Mouse (Mus musculus) liver, embryonic 13.5 days (tissue): ENCODE data around the gene Tigd4. TPM values are rescaled to one million over a fixed set of nuclear protein-coding genes. Genes with fewer than 3 reads are reported as not detected.

Source experiments
- ATAC-seq: fragments of 200-750 bp; cut with Nextera tagmentation; 2 replicates; pipeline ENCODE4 v1.8.0; 2017; ENCODE audit warnings: low read depth, mild to moderate bottlenecking, moderate number of reproducible peaks, moderate library complexity
- DNase-seq: peaks from one replicate; pipeline ENCODE4 v3.0.0; 2022
- H3K27ac ChIP-seq: fragments of 300-500 bp; sonication (generic); 2 replicates; pipeline ENCODE4 v1.5.1; 2015; ENCODE audit warnings: moderate library complexity, mild to moderate bottlenecking, inconsistent platforms
- H3K27me3 ChIP-seq: fragments of 300-500 bp; sonication (generic); 2 replicates; pipeline ENCODE4 v1.6.1; 2015; ENCODE audit warnings: mild to moderate bottlenecking, inconsistent platforms
- H3K36me3 ChIP-seq: fragments of 300-500 bp; sonication (generic); 2 replicates; pipeline ENCODE4 v1.6.1; 2015; ENCODE audit warnings: mild to moderate bottlenecking, inconsistent platforms
- H3K4me1 ChIP-seq: fragments of 300-500 bp; sonication (generic); replicated peaks from 2 replicates; pipeline ENCODE4 v1.6.1; 2015; ENCODE audit warnings: inconsistent platforms
- H3K4me2 ChIP-seq: fragments of 300-500 bp; sonication (generic); 2 replicates; pipeline ENCODE4 v1.6.1; 2015; ENCODE audit warnings: inconsistent platforms, mild to moderate bottlenecking, moderate library complexity
- H3K4me3 ChIP-seq: fragments of 300-500 bp; sonication (generic); replicated peaks from 2 replicates; pipeline ENCODE4 v1.5.1; 2015; ENCODE audit warnings: mild to moderate bottlenecking, inconsistent platforms
- H3K9ac ChIP-seq: fragments of 300-500 bp; sonication (generic); 2 replicates; pipeline ENCODE4 v1.6.1; 2015; ENCODE audit warnings: mild to moderate bottlenecking, inconsistent platforms
- H3K9me3 ChIP-seq: fragments of 300-500 bp; sonication (generic); replicated peaks from 2 replicates; pipeline ENCODE4 v1.6.1; 2016; ENCODE audit warnings: inconsistent platforms
- WGBS: fragments of 180-500 bp; shearing (Covaris S2); methylation state at CpG from one replicate; pipeline ENCODE4 v1.1.7; 2015; ENCODE audit not compliant: insufficient replicate concordance; 5-methylcytosine and 5-hydroxymethylcytosine counted together
- polyA plus RNA-seq: library from polyadenylated mRNA; unstranded; fragments of >200 nt; fragmentation: Nextera tagmentation; extraction: Ambion mirVana; gene quantifications from 2 replicates; pipeline ENCODE4 v1.2.1, GENCODE M21; 2015

Tigd4 gene
- polyA plus RNA-seq, 1 experiment from 2014 or later, result 0.08 TPM

DNA sequence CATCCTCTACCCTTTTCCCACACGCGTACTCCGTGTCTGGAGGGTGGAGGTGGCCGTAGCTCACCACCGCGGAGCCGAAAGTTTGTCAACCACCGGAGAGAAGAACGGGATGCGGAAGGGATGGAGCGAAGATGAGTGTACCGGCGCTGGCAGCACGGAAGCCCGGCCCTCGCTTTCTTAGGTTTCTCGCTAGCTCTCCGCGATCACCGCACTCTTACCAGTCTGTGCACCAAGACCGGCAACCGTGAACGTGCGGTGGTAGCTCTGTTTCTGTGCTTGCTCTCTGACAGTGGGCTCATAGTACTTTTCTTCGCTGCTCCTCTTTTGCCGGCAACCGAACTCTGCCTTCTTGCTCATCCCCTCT, 10.5 kb upstream of the Tigd4 start:
- H3K36me3 ChIP-seq, result no peaks in the 10 kb centered on the region
- WGBS, result under 1% methylated on average over 27 of the region's 27 CpGs
- no peak for DNase-seq
- peaks cover 2% of the 10 kb centered on the region; the same call in 1 of the 2 replicates for H3K27me3 ChIP-seq
- peaks cover 27% of the 10 kb centered on the region for H3K4me1 ChIP-seq
- H3K9ac ChIP-seq, result peak overlapping the region; percentile 81
- no peak overlapping the region for H3K27ac ChIP-seq
- no peaks in the 10 kb centered on the region for H3K9me3 ChIP-seq
- peak overlapping the region; percentile 93 for H3K4me2 ChIP-seq
- H3K4me3 ChIP-seq, result peak overlapping the region; percentile 70
- ATAC-seq, result no peak

DNA sequence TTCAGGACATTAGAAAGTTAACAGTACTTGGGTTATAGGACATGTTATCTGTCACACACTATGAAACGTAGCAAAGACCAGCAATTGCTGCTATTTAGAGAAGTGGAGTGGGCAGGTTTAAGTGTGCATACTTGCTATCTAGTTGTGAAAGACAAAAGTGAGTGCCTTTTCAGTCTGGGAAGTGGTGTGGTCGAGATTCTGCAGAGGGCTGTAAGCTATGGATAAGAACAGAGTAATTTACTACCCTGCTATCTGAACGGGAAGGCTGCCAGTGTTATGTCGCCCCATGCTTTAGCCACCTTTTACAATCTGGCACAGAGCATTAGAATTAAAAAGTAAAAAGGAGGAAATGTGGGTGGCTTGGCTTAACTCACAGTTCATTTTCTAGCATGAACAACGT, 6.6 kb upstream of the Tigd4 start:
- H3K27me3 ChIP-seq, result peaks cover 2% of the 10 kb centered on the region
- DNase-seq (no peak), ATAC-seq (no peak)
- H3K4me3 ChIP-seq, result no peak overlapping the region
- H3K9me3 ChIP-seq, result no peaks in the 10 kb centered on the region
- H3K27ac ChIP-seq, result no peak overlapping the region
- peaks cover 13% of the 10 kb centered on the region for H3K4me1 ChIP-seq
- no peak overlapping the region for H3K9ac ChIP-seq
- no peak overlapping the region for H3K4me2 ChIP-seq
- H3K36me3 ChIP-seq, result no peaks in the 10 kb centered on the region
- 16% methylated on average over 5 of the region's 5 CpGs for WGBS

DNA sequence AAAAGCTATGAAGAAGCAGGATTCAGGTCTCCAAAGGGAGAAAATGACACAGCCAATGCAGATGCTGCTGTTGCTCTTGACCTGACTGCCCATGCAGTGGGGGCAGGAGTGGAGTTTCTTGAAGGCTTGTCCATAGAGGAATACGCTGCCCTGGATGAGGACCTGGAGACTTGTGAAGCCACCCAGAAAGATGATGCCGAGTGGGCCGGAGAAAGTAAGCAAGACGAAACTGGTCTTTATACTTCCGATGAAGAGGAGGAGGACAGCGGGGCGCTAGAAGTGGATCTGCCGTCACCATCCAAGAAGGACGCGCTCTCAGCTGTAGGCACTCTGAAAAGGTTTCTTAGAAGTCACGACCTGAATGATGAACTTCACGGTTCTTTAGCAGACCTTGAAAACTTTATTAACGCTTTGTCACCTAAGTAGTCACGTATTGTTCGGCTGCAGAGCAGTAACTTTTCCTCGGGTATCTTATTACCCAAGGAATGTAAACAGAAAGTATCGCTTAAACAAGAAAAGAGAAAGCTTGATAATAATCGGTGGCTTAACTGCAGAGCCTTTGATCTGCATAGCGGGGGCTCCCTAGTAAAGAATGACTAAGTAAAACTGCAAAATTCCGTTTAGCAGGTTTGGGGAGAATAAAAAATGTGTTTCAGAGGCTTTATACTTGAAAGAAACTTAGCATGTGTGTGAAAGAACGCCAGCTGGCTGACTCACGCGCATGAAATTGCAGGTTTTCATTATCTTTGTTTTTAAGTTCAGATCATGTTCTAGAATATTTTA, 1.7 kb downstream of the Tigd4 start:
- ATAC-seq (no peak), DNase-seq (no peak)
- Histone ChIP-seq H3K27ac (no peak overlapping the region), H3K4me3 (peak overlapping the region; percentile 52), H3K9me3 (no peaks in the 10 kb centered on the region), H3K27me3 (peaks cover 43% of the 10 kb centered on the region), H3K36me3 (no peaks in the 10 kb centered on the region), H3K4me2 (peak overlapping the region; percentile 61), H3K9ac (peak overlapping the region; percentile 17; the same call in 1 of the 2 replicates), H3K4me1 (peaks cover 8% of the 10 kb centered on the region)
- 5% methylated on average over 23 of the region's 23 CpGs for WGBS

DNA sequence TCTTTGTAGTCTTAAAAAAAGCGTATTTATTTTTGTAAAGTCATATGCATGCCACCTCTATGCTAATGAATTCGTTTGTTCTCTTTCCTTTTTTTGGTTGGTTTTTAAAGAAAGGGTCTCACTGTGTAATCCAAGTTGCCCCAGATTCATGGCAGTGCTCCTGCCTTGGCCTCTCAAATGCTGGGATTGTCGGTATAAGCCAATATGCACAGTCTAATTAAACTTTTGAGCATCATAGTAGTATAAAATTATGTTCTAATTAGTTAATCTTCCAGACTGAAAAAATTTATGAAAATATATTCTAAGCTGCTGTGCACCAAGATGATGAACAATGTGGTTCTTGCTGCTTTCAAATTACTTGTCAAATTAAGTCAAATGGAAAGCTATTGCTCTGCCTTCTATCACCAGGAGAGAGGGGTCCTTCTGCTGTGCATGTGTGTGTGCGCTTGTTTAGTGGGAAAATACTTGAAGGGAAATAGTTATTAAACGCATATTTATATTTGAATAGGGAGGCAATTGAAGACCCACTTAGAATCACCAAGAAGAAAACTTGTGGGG, 2.4 kb downstream of the Tigd4 start:
- ATAC-seq (no peak), DNase-seq (no peak)
- Histone ChIP-seq H3K4me1 (peaks cover 8% of the 10 kb centered on the region), H3K4me3 (peak overlapping the region; percentile 52; the same call in 1 of the 2 replicates), H3K4me2 (peak overlapping the region; percentile 61), H3K9ac (no peak overlapping the region), H3K9me3 (no peaks in the 10 kb centered on the region), H3K36me3 (no peaks in the 10 kb centered on the region), H3K27me3 (peaks cover 43% of the 10 kb centered on the region), H3K27ac (no peak overlapping the region)
- 32% methylated on average over 5 of the region's 5 CpGs for WGBS

DNA sequence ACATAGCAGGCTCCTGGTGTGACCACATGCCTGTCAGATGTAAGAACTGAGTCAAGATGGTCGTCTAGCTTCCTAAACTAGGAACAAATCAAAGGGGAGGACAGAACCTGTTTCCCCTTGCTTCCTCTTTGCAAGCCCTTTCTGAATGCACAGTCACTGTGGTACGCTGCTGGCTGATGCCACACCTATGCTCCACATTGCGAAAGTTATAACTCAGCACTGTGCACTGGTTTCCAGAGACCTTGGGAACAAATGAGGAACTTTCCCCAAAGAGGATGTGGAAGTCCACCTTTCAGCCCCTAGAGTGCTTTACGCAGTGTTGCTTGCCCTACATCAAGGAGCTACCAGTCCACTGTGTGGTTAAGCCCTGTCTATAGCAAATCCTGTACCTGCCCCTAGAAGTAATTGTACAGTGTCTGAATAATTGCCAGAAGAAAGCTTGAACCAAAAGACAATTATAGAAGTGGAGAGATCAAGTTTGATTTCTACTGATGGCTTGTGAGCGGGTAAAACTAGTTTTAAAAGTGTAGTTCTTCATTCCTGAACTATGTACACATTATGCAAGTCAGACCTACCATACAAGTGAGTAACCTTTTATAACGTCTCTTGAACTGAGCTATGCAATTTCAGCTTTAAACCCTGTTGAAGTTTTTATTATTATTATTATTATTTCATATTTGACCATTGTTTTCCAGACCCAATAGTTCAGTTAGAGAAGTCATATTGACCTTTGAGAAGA, 4.8 kb downstream of the Tigd4 start:
- Histone ChIP-seq H3K9me3 (no peaks in the 10 kb centered on the region), H3K27ac (no peak overlapping the region), H3K9ac (no peak overlapping the region), H3K36me3 (no peaks in the 10 kb centered on the region), H3K4me1 (peaks cover 21% of the 10 kb centered on the region), H3K4me3 (no peak overlapping the region), H3K4me2 (no peak overlapping the region), H3K27me3 (peaks cover 38% of the 10 kb centered on the region)
- ATAC-seq, result no peak
- 39% methylated on average over 6 of the region's 6 CpGs for WGBS
- no peak for DNase-seq

DNA sequence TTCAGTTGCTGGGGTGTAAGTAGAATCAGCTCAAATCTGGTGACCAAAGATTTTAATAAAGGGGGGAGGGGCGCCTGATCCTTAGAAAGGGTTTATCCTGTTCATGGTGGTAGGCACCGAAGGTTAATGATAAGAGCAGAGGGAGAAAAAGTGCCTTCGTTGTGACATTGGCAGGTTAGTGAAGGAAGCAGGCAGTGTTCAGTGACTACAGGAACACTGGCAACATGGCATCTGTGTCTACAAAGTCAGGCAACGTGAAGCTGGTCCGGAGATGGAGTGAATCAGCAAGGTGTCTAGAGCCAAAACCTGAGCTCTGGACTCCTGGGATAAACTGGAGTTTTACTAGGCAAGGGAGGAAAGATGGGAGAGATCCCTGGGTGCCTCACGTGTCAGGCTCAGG, 5.4 kb downstream of the Tigd4 start:
- Histone ChIP-seq H3K36me3 (no peaks in the 10 kb centered on the region), H3K9ac (no peak overlapping the region), H3K4me3 (no peak overlapping the region), H3K27ac (no peak overlapping the region), H3K4me1 (peaks cover 27% of the 10 kb centered on the region), H3K9me3 (no peaks in the 10 kb centered on the region), H3K4me2 (no peak overlapping the region), H3K27me3 (peaks cover 33% of the 10 kb centered on the region)
- no peak for DNase-seq
- 61% methylated on average over 6 of the region's 6 CpGs for WGBS
- no peak for ATAC-seq

DNA sequence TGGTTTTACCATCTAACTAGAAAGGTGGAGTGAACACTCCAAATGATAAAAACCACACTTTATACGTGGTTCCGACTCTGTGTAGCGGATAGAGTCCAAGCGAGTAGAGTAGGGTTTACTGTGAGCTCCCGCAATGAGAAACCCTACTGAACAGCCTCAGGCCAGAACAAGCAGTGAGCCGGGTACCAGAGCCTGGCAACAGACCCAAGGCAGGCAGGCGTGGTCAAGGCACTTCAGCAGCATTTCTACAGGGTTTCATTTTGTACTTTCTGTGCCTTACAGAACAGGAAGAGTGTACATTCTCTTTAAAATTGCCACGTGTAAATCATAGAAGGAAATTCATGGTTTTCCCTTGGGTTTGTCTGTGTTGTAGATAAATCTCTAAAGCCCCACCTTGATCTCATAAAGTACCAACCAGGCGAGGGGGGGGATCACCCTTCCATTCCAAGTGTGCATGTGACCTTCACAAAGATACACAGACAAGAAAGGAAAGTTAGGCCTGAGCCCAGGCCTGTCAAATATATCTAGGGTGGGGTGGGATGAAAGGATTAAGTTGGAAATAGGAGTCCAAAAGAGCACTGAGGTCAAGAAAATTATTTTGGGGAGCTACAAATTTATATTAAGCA, 8.6 kb downstream of the Tigd4 start:
- DNase-seq (no peak), ATAC-seq (no peak)
- H3K36me3 ChIP-seq, result no peaks in the 10 kb centered on the region
- H3K27me3 ChIP-seq, result 0 out of 2 replicates have a peak, but pooled peaks cover 7% of the 10 kb centered on the region
- H3K9ac ChIP-seq, result no peak overlapping the region
- H3K4me2 ChIP-seq, result no peak overlapping the region
- WGBS, result 63% methylated on average over 9 of the region's 9 CpGs
- no peak overlapping the region for H3K4me3 ChIP-seq
- peaks cover 21% of the 10 kb centered on the region for H3K4me1 ChIP-seq
- H3K9me3 ChIP-seq, result no peaks in the 10 kb centered on the region
- no peak overlapping the region for H3K27ac ChIP-seq

DNA sequence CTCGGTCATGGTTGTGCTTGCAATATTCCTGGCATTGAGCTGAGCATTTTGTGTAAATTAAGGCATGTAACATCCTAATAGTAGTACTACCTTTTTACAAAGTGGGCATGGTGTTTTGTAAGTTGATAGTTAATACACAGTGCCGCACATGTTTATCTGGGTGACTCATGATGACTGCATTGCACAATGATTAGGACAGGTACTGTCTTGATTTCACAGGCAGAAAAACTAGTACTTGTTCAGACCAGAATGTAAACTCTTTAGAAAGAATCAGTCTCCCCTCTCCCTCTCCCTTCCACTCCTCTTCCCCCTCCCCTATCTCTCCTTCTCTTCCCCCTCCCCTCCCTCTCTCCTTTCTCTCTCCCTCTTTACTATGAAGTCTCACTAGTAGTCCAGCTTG, 9.4 kb downstream of the Tigd4 start:
- DNase-seq, result no peak

DNA sequence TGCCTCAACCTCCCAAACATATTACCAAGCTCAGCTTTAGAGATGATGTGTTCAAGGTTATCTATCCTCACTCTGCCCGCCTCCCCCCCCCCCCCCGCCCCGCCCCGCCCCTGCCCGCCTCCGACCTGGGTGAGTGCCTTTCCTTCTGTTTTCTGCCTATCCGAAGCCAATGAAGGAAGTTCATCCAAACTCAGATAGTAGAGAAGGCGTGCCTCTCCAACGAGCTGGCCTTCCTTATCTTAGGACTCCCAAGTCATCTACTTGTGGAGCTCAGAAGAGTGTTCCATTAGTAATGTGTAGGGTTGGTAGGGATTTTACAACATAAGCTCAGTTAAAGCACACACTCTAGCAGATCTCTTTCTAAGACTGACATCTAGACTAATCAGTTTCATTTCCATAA, 9.8 kb downstream of the Tigd4 start:
- no peak for DNase-seq
- H3K27ac ChIP-seq, result no peak overlapping the region
- H3K27me3 ChIP-seq, result 0 out of 2 replicates have a peak, but pooled peaks cover under 1% of the 10 kb centered on the region
- no peak overlapping the region for H3K9ac ChIP-seq
- H3K4me2 ChIP-seq, result peak overlapping the region; percentile 21; the same call in 1 of the 2 replicates
- no peaks in the 10 kb centered on the region for H3K9me3 ChIP-seq
- peak; percentile 65; the same call in 1 of the 2 replicates for ATAC-seq
- H3K36me3 ChIP-seq, result no peaks in the 10 kb centered on the region
- H3K4me1 ChIP-seq, result peaks cover 21% of the 10 kb centered on the region
- WGBS, result 26% methylated on average over 9 of the region's 9 CpGs
- H3K4me3 ChIP-seq, result no peak overlapping the region

More for the DNA sequence above, 9.4 kb downstream of the Tigd4 start:
- Histone ChIP-seq H3K9me3 (no peaks in the 10 kb centered on the region), H3K4me2 (no peak overlapping the region), H3K4me1 (peaks cover 21% of the 10 kb centered on the region), H3K27me3 (0 out of 2 replicates have a peak, but pooled peaks cover 3% of the 10 kb centered on the region), H3K36me3 (no peaks in the 10 kb centered on the region), H3K27ac (no peak overlapping the region), H3K4me3 (no peak overlapping the region), H3K9ac (no peak overlapping the region)
- WGBS, result 73% methylated on average over 2 of the region's 2 CpGs
- ATAC-seq, result no peak

DNA sequence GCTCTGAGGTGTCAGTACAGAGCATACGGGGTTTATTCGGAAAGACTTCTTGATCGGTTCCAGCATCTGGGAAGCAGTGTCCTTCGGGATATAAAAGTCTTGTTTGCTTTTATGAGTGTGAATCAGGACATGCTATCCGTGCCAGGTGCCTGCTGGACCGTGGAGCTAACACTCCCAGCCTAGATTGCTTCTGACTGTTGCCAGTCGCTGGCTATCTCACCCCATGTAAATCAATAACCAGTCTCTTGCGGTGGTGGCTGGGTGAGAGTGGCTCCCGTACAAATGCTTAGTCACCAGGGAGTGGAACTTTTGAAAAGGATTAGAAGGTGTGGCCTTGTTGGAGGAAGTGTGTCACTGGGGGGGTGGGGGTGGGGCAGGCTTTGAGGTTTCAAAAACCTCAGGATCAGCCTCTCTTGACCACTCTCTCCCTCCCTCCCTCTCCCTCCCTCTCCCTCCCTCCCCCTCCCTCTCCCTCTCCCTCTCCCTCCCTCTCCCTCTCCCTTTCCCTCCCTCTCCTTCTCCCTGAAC, 16.9 kb downstream of the Tigd4 start:
- no peak overlapping the region for H3K27ac ChIP-seq
- no peak for DNase-seq
- H3K9ac ChIP-seq, result no peak overlapping the region
- no peak overlapping the region for H3K4me2 ChIP-seq
- no peaks in the 10 kb centered on the region for H3K36me3 ChIP-seq
- no peaks in the 10 kb centered on the region for H3K27me3 ChIP-seq
- H3K4me1 ChIP-seq, result no peaks in the 10 kb centered on the region
- no peaks in the 10 kb centered on the region for H3K9me3 ChIP-seq
- H3K4me3 ChIP-seq, result no peak overlapping the region
- no peak for ATAC-seq
- WGBS, result 68% methylated on average over 9 of the region's 9 CpGs
